Mouse (Mus musculus) cerebral cortex, adult 2 months (tissue): ENCODE measurements around the gene Elmo2.

Experiments used
- WGBS: fragments of 180-500 bp; shearing (Covaris S2); methylation state at CpG from one replicate; pipeline ENCODE4 v1.1.7; 2018; 5-methylcytosine and 5-hydroxymethylcytosine counted together

The Elmo2 gene

GRCm38 (mm10) chr2:165326304-165327190, at the start of gene Elmo2:
Elmo2 (minus strand) TSS chr2:165326479.
- WGBS, result under 1% methylated on average over 55 of the region's 55 CpGs

GRCm38 (mm10) chr2:165376001-165376400, 49.7 kb upstream of the Elmo2 start:
- WGBS, result 55% methylated on average over 4 of the region's 4 CpGs

GRCm38 (mm10) chr2:165375478-165375877, 49.2 kb upstream of the Elmo2 start:
- 57% methylated on average over 5 of the region's 5 CpGs for WGBS

- WGBS, result 44% methylated on average over 3 of the region's 3 CpGs
Measured at GRCm38 (mm10) chr2:165371066-165371465, 44.8 kb upstream of the Elmo2 start.

GRCm38 (mm10) chr2:165370348-165370747, 44.1 kb upstream of the Elmo2 start:
- 66% methylated on average over 3 of the region's 3 CpGs for WGBS

- 1% methylated on average over 27 of the region's 27 CpGs for WGBS
Measured at GRCm38 (mm10) chr2:165368496-165368895, 42.2 kb upstream of the Elmo2 start, which contains the start of gene Zfp663. Zfp663 (minus strand) TSS chr2:165368729.

GRCm38 (mm10) chr2:165367868-165368439, 41.7 kb upstream of the Elmo2 start:
- 4% methylated on average over 12 of the region's 13 CpGs for WGBS

- 30% methylated on average over 6 of the region's 8 CpGs for WGBS
Measured at GRCm38 (mm10) chr2:165367047-165367520, 40.8 kb upstream of the Elmo2 start.

GRCm38 (mm10) chr2:165364334-165365091, 38.2 kb upstream of the Elmo2 start:
- WGBS, result 11% methylated on average over 21 of the region's 21 CpGs

- WGBS, result 89% methylated on average over 6 of the region's 6 CpGs
Measured at GRCm38 (mm10) chr2:165363282-165363681, 37.0 kb upstream of the Elmo2 start.

GRCm38 (mm10) chr2:165360861-165361260, 34.6 kb upstream of the Elmo2 start:
- WGBS, result 4% methylated on average over 1 of the region's 1 CpGs

GRCm38 (mm10) chr2:165351828-165352513, 25.7 kb upstream of the Elmo2 start:
- WGBS, result 52% methylated on average over 20 of the region's 20 CpGs

- WGBS, result 15% methylated on average over 8 of the region's 8 CpGs
Measured at GRCm38 (mm10) chr2:165349466-165349865, 23.2 kb upstream of the Elmo2 start.

GRCm38 (mm10) chr2:165346180-165346579, 19.9 kb upstream of the Elmo2 start:
- 92% methylated on average over 5 of the region's 5 CpGs for WGBS

GRCm38 (mm10) chr2:165337191-165337590, 10.9 kb upstream of the Elmo2 start:
- 51% methylated on average over 3 of the region's 3 CpGs for WGBS

GRCm38 (mm10) chr2:165332610-165333210, 6.4 kb upstream of the Elmo2 start:
- 50% methylated on average over 14 of the region's 14 CpGs for WGBS

- WGBS, result 65% methylated on average over 3 of the region's 3 CpGs
Measured at GRCm38 (mm10) chr2:165329703-165330102, 3.4 kb upstream of the Elmo2 start.

- WGBS, result 83% methylated on average over 5 of the region's 5 CpGs
Measured at GRCm38 (mm10) chr2:165328746-165329145, 2.5 kb upstream of the Elmo2 start.

- 41% methylated on average over 7 of the region's 7 CpGs for WGBS
Measured at GRCm38 (mm10) chr2:165327386-165327785, 1.1 kb upstream of the Elmo2 start.

- under 1% methylated on average over 30 of the region's 30 CpGs for WGBS
Measured at GRCm38 (mm10) chr2:165325521-165326303, 567 bp downstream of the Elmo2 start.
